Mouse (Mus musculus) midbrain, postnatal 0 days (tissue): ENCODE results near the gene Spint5. TPM values are rescaled to one million over a fixed set of nuclear protein-coding genes. Genes with fewer than 3 reads are reported as not detected.

Experiments used
- ATAC-seq: fragments of 200-750 bp; cut with Nextera tagmentation; 2 replicates; pipeline ENCODE4 v1.8.0; 2017; ENCODE audit warnings: moderate number of reproducible peaks, mild to moderate bottlenecking, moderate TSS enrichment, moderate library complexity; ENCODE audit not compliant: low FRiP score
- DNase-seq: peaks from one replicate; pipeline ENCODE4 v3.0.0-alpha.2; 2015; ENCODE audit warnings: low spot score
- H3K27ac ChIP-seq: fragments of 300-500 bp; sonication (generic); 2 replicates; pipeline ENCODE4 v1.5.1; 2014; ENCODE audit warnings: low read depth, mild to moderate bottlenecking, low read length, mixed read lengths
- H3K27me3 ChIP-seq: fragments of 300-500 bp; sonication (generic); 2 replicates; pipeline ENCODE4 v1.6.1; 2014; ENCODE audit warnings: low read length, control low read depth, mixed read lengths; ENCODE audit not compliant: insufficient read depth
- H3K36me3 ChIP-seq: fragments of 300-500 bp; sonication (generic); 2 replicates; pipeline ENCODE4 v1.6.1; 2014; ENCODE audit warnings: low read length, control low read depth, mixed read lengths; ENCODE audit not compliant: insufficient read depth
- H3K4me1 ChIP-seq: fragments of 300-500 bp; sonication (generic); 2 replicates; pipeline ENCODE4 v1.6.1; 2014; ENCODE audit warnings: mild to moderate bottlenecking, control low read depth, antibody characterized with exemption, low read length, mixed read lengths; ENCODE audit not compliant: insufficient read depth
- H3K4me2 ChIP-seq: fragments of 300-500 bp; sonication (generic); 2 replicates; pipeline ENCODE4 v1.6.1; 2014; ENCODE audit warnings: low read depth, mild to moderate bottlenecking, low read length, mixed read lengths; ENCODE audit not compliant: poor library complexity, severe bottlenecking
- H3K4me3 ChIP-seq: fragments of 300-500 bp; sonication (generic); 2 replicates; pipeline ENCODE4 v1.5.1; 2014; ENCODE audit warnings: low read depth, mild to moderate bottlenecking, low read length, moderate library complexity
- H3K9ac ChIP-seq: fragments of 300-500 bp; sonication (generic); replicated peaks from 2 replicates; pipeline ENCODE4 v1.6.1; 2014; ENCODE audit warnings: mild to moderate bottlenecking, low read length, moderate library complexity, mixed read lengths; ENCODE audit not compliant: poor library complexity, severe bottlenecking
- H3K9me3 ChIP-seq: fragments of 300-500 bp; sonication (generic); 2 replicates; pipeline ENCODE4 v1.6.1; 2016; ENCODE audit warnings: low read length, control low read depth
- CTCF ChIP-seq: IDR thresholded peaks from 2 replicates; pipeline ENCODE4 v1.5.1; 2016; ENCODE audit warnings: antibody characterized with exemption, mild to moderate bottlenecking
- WGBS: fragments of 180-500 bp; shearing (Covaris S2); extraction: QIAGEN DNeasy Blood & Tissue Kit; methylation state at CpG from one replicate; pipeline ENCODE4 v1.1.7; 2014; 5-methylcytosine and 5-hydroxymethylcytosine counted together
- polyA plus RNA-seq: library from polyadenylated mRNA; unstranded; fragments of >200 nt; fragmentation: Nextera tagmentation; extraction: Ambion mirVana; gene quantifications from 2 replicates; pipeline ENCODE4 v1.2.1, GENCODE M21; 2015
- total RNA-seq: library from RNA; depleted of rRNA; stranded (reverse); fragments of >200 nt; gene quantifications from 2 replicates; pipeline ENCODE4 v1.2.3, GENCODE M21; 2014; rRNA removed

Spint5 gene
- total and polyA plus RNA-seq, 2 experiments from 2014 or later: not detected

DNA sequence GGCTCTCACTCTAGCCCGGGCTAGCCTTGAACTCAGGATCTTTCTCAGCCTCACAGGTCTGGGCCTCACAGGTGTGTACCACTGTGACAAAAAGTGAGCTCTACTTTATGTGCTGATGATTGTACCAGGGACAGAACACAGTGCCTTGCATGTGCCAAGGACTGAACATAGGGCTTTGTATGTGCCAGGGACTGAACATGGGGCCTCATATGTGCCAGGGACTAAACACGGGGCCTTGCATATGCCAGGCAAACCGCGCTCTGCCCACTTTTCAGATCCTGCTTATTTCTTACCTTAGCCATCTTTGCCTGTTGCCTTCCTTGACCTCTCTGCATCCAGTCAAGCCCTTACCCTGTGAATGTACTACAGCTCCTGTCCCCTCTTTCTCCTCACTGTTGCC lies 46.9 kb downstream of the Spint5 start:
- Histone ChIP-seq H3K27me3 (no peaks in the 10 kb centered on the region), H3K9me3 (no peaks in the 10 kb centered on the region), H3K4me1 (no peaks in the 10 kb centered on the region), H3K9ac (no peak overlapping the region), H3K36me3 (peaks cover 50% of the 10 kb centered on the region), H3K4me2 (no peak overlapping the region), H3K4me3 (no peak overlapping the region), H3K27ac (no peak overlapping the region)
- 98% methylated on average over 4 of the region's 4 CpGs for WGBS
- TF ChIP-seq CTCF: no peak
- no peak for ATAC-seq
- no peak for DNase-seq

DNA sequence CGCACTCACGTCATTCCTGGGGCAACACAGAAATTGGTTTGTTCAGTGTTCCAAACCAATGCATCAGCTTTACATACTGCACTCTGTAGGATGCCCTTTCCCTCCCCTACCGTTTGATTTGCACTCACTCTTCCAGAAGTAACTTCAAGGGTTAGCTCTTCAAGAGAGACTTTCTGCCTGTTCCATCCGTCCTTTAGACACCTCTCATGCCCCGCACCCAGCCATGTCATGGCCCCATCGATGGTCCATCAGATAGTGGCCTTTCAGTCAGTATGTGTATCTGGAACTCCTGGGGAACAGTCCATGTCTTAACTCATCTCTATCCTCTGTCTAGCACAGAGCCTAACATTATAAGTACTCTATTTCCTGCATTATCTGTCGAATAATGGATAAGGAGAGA lies 47.5 kb downstream of the Spint5 start:
- H3K9ac ChIP-seq: no peak overlapping the region
- no peak overlapping the region for H3K4me2 ChIP-seq
- no peak overlapping the region for H3K27ac ChIP-seq
- no peaks in the 10 kb centered on the region for H3K27me3 ChIP-seq
- H3K9me3 ChIP-seq: no peaks in the 10 kb centered on the region
- ATAC-seq: no peak
- H3K4me1 ChIP-seq: no peaks in the 10 kb centered on the region
- DNase-seq: no peak
- H3K4me3 ChIP-seq: no peak overlapping the region
- 90% methylated on average over 7 of the region's 7 CpGs for WGBS
- peaks cover 47% of the 10 kb centered on the region for H3K36me3 ChIP-seq
- no peak for TF ChIP-seq CTCF

- peaks cover 44% of the 10 kb centered on the region for H3K36me3 ChIP-seq
- no peaks in the 10 kb centered on the region for H3K27me3 ChIP-seq
- TF ChIP-seq CTCF: no peak
- no peak overlapping the region for H3K9ac ChIP-seq
- no peaks in the 10 kb centered on the region for H3K4me1 ChIP-seq
- 85% methylated on average over 3 of the region's 3 CpGs for WGBS
- H3K4me2 ChIP-seq: no peak overlapping the region
- ATAC-seq (no peak), DNase-seq (no peak)
- no peak overlapping the region for H3K27ac ChIP-seq
- no peak overlapping the region for H3K4me3 ChIP-seq
- no peaks in the 10 kb centered on the region for H3K9me3 ChIP-seq
Measured at GRCm38 (mm10) chr2:164765841-164766240, 50.7 kb downstream of the Spint5 start.

Other genes with a start within 250 kb of the Spint5 start
Only the 30 nearest of the 31 such genes appear.
- gene Trp53tg5, start 241.6 kb upstream of the Spint5 start, total RNA-seq: not detected in 2 replicates
- not detected in 2 replicates for gene Trp53tg5, start 241.6 kb upstream of the Spint5 start, polyA plus RNA-seq
- 21.1 and 26.7 TPM in 2 replicates for gene Dbndd2, start 229.2 kb upstream of the Spint5 start, total RNA-seq
- 24.8 and 25.4 TPM in 2 replicates for gene Dbndd2, start 229.2 kb upstream of the Spint5 start, polyA plus RNA-seq
- gene Pigt, start 217.8 kb upstream of the Spint5 start, total RNA-seq: 117 and 126 TPM in 2 replicates
- 121 and 126 TPM in 2 replicates for gene Pigt, start 217.8 kb upstream of the Spint5 start, polyA plus RNA-seq
- gene Wfdc2, start 152.9 kb upstream of the Spint5 start, total RNA-seq: 0.38 and 0.52 TPM in 2 replicates
- gene Wfdc2, start 152.9 kb upstream of the Spint5 start, polyA plus RNA-seq: 1.5 and 1.9 TPM in 2 replicates
- gene Spint3, start 141.8 kb upstream of the Spint5 start, total RNA-seq: not detected in 2 replicates
- gene Spint3, start 141.8 kb upstream of the Spint5 start, polyA plus RNA-seq: not detected in 2 replicates
- not detected in 2 replicates for gene Wfdc6a, start 129.9 kb upstream of the Spint5 start, total RNA-seq
- gene Wfdc6a, start 129.9 kb upstream of the Spint5 start, polyA plus RNA-seq: not detected in 2 replicates
- gene Eppin, start 121.7 kb upstream of the Spint5 start, total RNA-seq: not detected in 2 replicates
- not detected in 2 replicates for gene Eppin, start 121.7 kb upstream of the Spint5 start, polyA plus RNA-seq
- gene Wfdc6b, start 101.8 kb upstream of the Spint5 start, total RNA-seq: not detected in 2 replicates
- not detected in 2 replicates for gene Wfdc6b, start 101.8 kb upstream of the Spint5 start, polyA plus RNA-seq
- 0.28 TPM in 1 of 2 replicates, not detected in the other for gene Wfdc8, start 101.7 kb upstream of the Spint5 start, total RNA-seq
- gene Wfdc8, start 101.7 kb upstream of the Spint5 start, polyA plus RNA-seq: not detected in 2 replicates
- not detected in 2 replicates for gene Wfdc16, start 76.5 kb upstream of the Spint5 start, total RNA-seq
- gene Wfdc16, start 76.5 kb upstream of the Spint5 start, polyA plus RNA-seq: not detected in 2 replicates
- 3.5 TPM in 1 of 2 replicates, not detected in the other for gene Wfdc10, start 59.3 kb upstream of the Spint5 start, total RNA-seq
- gene Wfdc10, start 59.3 kb upstream of the Spint5 start, polyA plus RNA-seq: 0.38 and 0.42 TPM in 2 replicates
- not detected in 2 replicates for gene Wfdc9, start 58.7 kb upstream of the Spint5 start, total RNA-seq
- not detected in 2 replicates for gene Wfdc9, start 58.7 kb upstream of the Spint5 start, polyA plus RNA-seq
- gene Wfdc11, start 41.2 kb upstream of the Spint5 start, total RNA-seq: not detected in 2 replicates
- not detected in 2 replicates for gene Wfdc11, start 41.2 kb upstream of the Spint5 start, polyA plus RNA-seq
- not detected in 2 replicates for gene Wfdc13, start 30.2 kb upstream of the Spint5 start, total RNA-seq
- not detected in 2 replicates for gene Wfdc13, start 30.2 kb upstream of the Spint5 start, polyA plus RNA-seq
- gene Spint4, start 16.8 kb upstream of the Spint5 start, total RNA-seq: not detected in 2 replicates
- gene Spint4, start 16.8 kb upstream of the Spint5 start, polyA plus RNA-seq: not detected in 2 replicates
- gene Wfdc3, start 30.6 kb downstream of the Spint5 start, total RNA-seq: 0.16 and 1.3 TPM in 2 replicates
- 0.60 and 0.97 TPM in 2 replicates for gene Wfdc3, start 30.6 kb downstream of the Spint5 start, polyA plus RNA-seq
- 18.5 and 24.7 TPM in 2 replicates for gene Dnttip1, start 30.7 kb downstream of the Spint5 start, total RNA-seq
- gene Dnttip1, start 30.7 kb downstream of the Spint5 start, polyA plus RNA-seq: 48.4 and 54.2 TPM in 2 replicates
- gene Ube2c, start 54.6 kb downstream of the Spint5 start, total RNA-seq: 14.6 and 38.5 TPM in 2 replicates
- gene Ube2c, start 54.6 kb downstream of the Spint5 start, polyA plus RNA-seq: 18.1 and 18.4 TPM in 2 replicates
- not detected in 2 replicates for gene Tnnc2, start 64.7 kb downstream of the Spint5 start, total RNA-seq
- 0.31 and 0.62 TPM in 2 replicates for gene Tnnc2, start 64.7 kb downstream of the Spint5 start, polyA plus RNA-seq
- gene Snx21, start 70.5 kb downstream of the Spint5 start, total RNA-seq: 80.8 and 100 TPM in 2 replicates
- gene Snx21, start 70.5 kb downstream of the Spint5 start, polyA plus RNA-seq: 50.8 and 54.1 TPM in 2 replicates
- 24.2 and 25.8 TPM in 2 replicates for gene Acot8, start 89.6 kb downstream of the Spint5 start, total RNA-seq
- 17.5 and 19.7 TPM in 2 replicates for gene Acot8, start 89.6 kb downstream of the Spint5 start, polyA plus RNA-seq
- gene Zswim3, start 89.8 kb downstream of the Spint5 start, total RNA-seq: 6.4 and 7.7 TPM in 2 replicates
- 5.5 and 7.4 TPM in 2 replicates for gene Zswim3, start 89.8 kb downstream of the Spint5 start, polyA plus RNA-seq
- gene Zswim1, start 107.4 kb downstream of the Spint5 start, total RNA-seq: 24.8 and 25.1 TPM in 2 replicates
- gene Zswim1, start 107.4 kb downstream of the Spint5 start, polyA plus RNA-seq: 35.3 and 36.0 TPM in 2 replicates
- gene Spata25, start 113.2 kb downstream of the Spint5 start, total RNA-seq: 1.1 TPM in 1 of 2 replicates, not detected in the other
- gene Spata25, start 113.2 kb downstream of the Spint5 start, polyA plus RNA-seq: not detected in 2 replicates
- gene Ctsa, start 117.6 kb downstream of the Spint5 start, total RNA-seq: 110 and 112 TPM in 2 replicates
- 101 and 102 TPM in 2 replicates for gene Ctsa, start 117.6 kb downstream of the Spint5 start, polyA plus RNA-seq
- gene Neurl2, start 118.2 kb downstream of the Spint5 start, total RNA-seq: 10.4 and 11.2 TPM in 2 replicates
- 7.6 and 7.8 TPM in 2 replicates for gene Neurl2, start 118.2 kb downstream of the Spint5 start, polyA plus RNA-seq
- gene Pltp, start 142.4 kb downstream of the Spint5 start, total RNA-seq: 55.5 and 59.8 TPM in 2 replicates
- gene Pltp, start 142.4 kb downstream of the Spint5 start, polyA plus RNA-seq: 85.5 and 87.7 TPM in 2 replicates
- 77.2 and 90.1 TPM in 2 replicates for gene Pcif1, start 164.0 kb downstream of the Spint5 start, total RNA-seq
- gene Pcif1, start 164.0 kb downstream of the Spint5 start, polyA plus RNA-seq: 88.9 and 94.6 TPM in 2 replicates
- 28.9 and 29.0 TPM in 2 replicates for gene Zfp335, start 196.5 kb downstream of the Spint5 start, total RNA-seq
- gene Zfp335, start 196.5 kb downstream of the Spint5 start, polyA plus RNA-seq: 11.1 and 11.4 TPM in 2 replicates
- 7.5 and 13.4 TPM in 2 replicates for gene Mmp9, start 225.5 kb downstream of the Spint5 start, total RNA-seq
- gene Mmp9, start 225.5 kb downstream of the Spint5 start, polyA plus RNA-seq: 7.1 and 8.2 TPM in 2 replicates